Mouse (Mus musculus): ENCODE measurements around the gene Tom1l2. TPM values are rescaled to one million over a fixed set of nuclear protein-coding genes. Genes with fewer than 3 reads are reported as not detected.

Gene Tom1l2
- polyA plus RNA-seq, 1 experiment from 2014 or later, result 74.6 TPM

GRCm38 (mm10) chr11:60334124-60334523, 18.6 kb downstream of the Tom1l2 start:
- Histone ChIP-seq H3K36me3 (ENCODE audit: control insufficient read depth, insufficient read depth, low read length) (no peaks in the 10 kb centered on the region), H3K4me3 (ENCODE audit: low read depth, low read length) (no peak overlapping the region), H3K9me3 (replicated peaks; ENCODE audit: control insufficient read depth, low read length, poor library complexity, severe bottlenecking) (no peaks in the 10 kb centered on the region), H3K27me3 (ENCODE audit: control insufficient read depth, insufficient read depth, low read depth, low read length) (no peaks in the 10 kb centered on the region), H3K4me2 (ENCODE audit: low read length) (no peak overlapping the region), H3K27ac (ENCODE audit: low read length) (no peak overlapping the region), H3K4me1 (ENCODE audit: control insufficient read depth, insufficient read depth, low read length) (peaks cover 6% of the 10 kb centered on the region), H3K9ac (ENCODE audit: low read depth, low read length) (no peak overlapping the region)
- no peak for ATAC-seq
- WGBS, result 75% methylated on average over 3 of the region's 3 CpGs

GRCm38 (mm10) chr11:60333461-60333860, 19.2 kb downstream of the Tom1l2 start:
- Histone ChIP-seq H3K36me3 (ENCODE audit: control insufficient read depth, insufficient read depth, low read length) (no peaks in the 10 kb centered on the region), H3K27me3 (ENCODE audit: control insufficient read depth, insufficient read depth, low read depth, low read length) (no peaks in the 10 kb centered on the region), H3K9me3 (replicated peaks; ENCODE audit: control insufficient read depth, low read length, poor library complexity, severe bottlenecking) (no peaks in the 10 kb centered on the region), H3K4me3 (ENCODE audit: low read depth, low read length) (no peak overlapping the region), H3K4me2 (ENCODE audit: low read length) (no peak overlapping the region), H3K9ac (ENCODE audit: low read depth, low read length) (no peak overlapping the region), H3K27ac (ENCODE audit: low read length) (no peak overlapping the region), H3K4me1 (ENCODE audit: control insufficient read depth, insufficient read depth, low read length) (peaks cover 6% of the 10 kb centered on the region)
- 88% methylated on average over 5 of the region's 5 CpGs for WGBS
- no peak for ATAC-seq

DNA sequence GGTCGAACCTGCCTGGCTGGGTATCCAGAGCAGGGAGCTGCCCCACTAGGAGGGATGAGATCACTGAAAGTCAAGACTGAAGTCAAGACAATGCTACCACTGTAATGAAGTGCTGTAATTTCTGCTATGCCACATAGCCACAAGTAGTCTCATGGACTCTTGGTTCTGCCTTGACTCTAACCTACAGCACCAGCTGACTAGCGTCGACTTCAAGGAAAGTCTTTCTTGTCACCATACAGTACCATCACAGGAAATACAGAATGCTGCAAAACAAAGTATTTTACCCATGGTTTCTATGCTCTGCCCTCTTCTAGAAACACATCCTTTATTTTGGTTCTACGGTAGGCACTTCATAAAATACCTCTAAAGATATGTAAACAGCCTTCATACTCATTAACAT, 22.2 kb downstream of the Tom1l2 start:
- Histone ChIP-seq H3K4me1 (ENCODE audit: control insufficient read depth, insufficient read depth, low read length) (peaks cover 6% of the 10 kb centered on the region), H3K9me3 (replicated peaks; ENCODE audit: control insufficient read depth, low read length, poor library complexity, severe bottlenecking) (no peaks in the 10 kb centered on the region), H3K27ac (ENCODE audit: low read length) (no peak overlapping the region), H3K4me3 (ENCODE audit: low read depth, low read length) (no peak overlapping the region), H3K36me3 (ENCODE audit: control insufficient read depth, insufficient read depth, low read length) (no peaks in the 10 kb centered on the region), H3K27me3 (ENCODE audit: control insufficient read depth, insufficient read depth, low read depth, low read length) (no peaks in the 10 kb centered on the region), H3K4me2 (ENCODE audit: low read length) (no peak overlapping the region), H3K9ac (ENCODE audit: low read depth, low read length) (no peak overlapping the region)
- no peak for ATAC-seq
- WGBS, result 92% methylated on average over 4 of the region's 4 CpGs

DNA sequence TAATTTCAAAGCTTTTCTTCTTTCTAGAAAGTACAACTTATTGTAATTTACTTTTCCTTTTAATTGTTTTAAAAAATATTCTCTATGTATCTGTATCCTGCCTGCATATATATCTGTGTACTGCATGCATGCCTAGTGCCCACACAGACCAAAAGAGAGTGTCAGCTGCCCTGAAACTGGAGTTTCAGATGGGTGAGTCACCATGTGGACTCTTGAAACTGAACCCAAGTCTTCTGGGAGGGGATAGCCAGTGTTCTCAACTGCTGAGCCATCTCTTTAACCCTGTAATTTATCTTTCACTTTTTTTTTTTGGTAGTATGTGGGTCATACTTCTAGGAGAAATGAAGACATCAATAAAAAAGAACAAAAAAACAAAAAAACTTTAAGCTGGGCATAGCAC, 29.0 kb downstream of the Tom1l2 start:
- H3K27ac ChIP-seq (ENCODE audit: low read length), result no peak overlapping the region
- peaks cover 15% of the 10 kb centered on the region for H3K4me1 ChIP-seq (ENCODE audit: control insufficient read depth, insufficient read depth, low read length)
- H3K4me2 ChIP-seq (ENCODE audit: low read length), result no peak overlapping the region
- H3K9me3 ChIP-seq (replicated peaks; ENCODE audit: control insufficient read depth, low read length, poor library complexity, severe bottlenecking), result no peaks in the 10 kb centered on the region
- no peak for ATAC-seq
- H3K4me3 ChIP-seq (ENCODE audit: low read depth, low read length), result no peak overlapping the region
- no peaks in the 10 kb centered on the region for H3K27me3 ChIP-seq (ENCODE audit: control insufficient read depth, insufficient read depth, low read depth, low read length)
- no peaks in the 10 kb centered on the region for H3K36me3 ChIP-seq (ENCODE audit: control insufficient read depth, insufficient read depth, low read length)
- no peak overlapping the region for H3K9ac ChIP-seq (ENCODE audit: low read depth, low read length)

DNA sequence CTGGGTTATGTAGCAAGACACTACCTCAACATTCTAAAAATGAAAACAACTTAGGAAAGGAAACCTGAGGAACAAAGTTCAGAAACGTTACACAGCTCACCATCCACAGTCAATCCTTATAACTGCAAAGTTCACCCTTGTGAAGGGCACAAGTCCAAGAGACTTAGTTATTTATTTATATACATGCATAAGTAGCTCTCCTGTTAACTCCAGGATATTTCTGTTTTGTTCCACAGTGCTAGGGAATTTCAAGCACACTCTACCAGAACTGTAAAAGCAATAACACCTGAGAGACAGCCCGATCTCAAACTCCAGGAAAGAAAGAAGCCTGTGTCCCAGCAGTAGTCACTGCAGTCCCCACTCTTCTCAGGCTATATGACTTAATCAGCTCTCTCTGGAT, 31.3 kb downstream of the Tom1l2 start:
- no peaks in the 10 kb centered on the region for H3K36me3 ChIP-seq (ENCODE audit: control insufficient read depth, insufficient read depth, low read length)
- no peak overlapping the region for H3K9ac ChIP-seq (ENCODE audit: low read depth, low read length)
- no peaks in the 10 kb centered on the region for H3K9me3 ChIP-seq (replicated peaks; ENCODE audit: control insufficient read depth, low read length, poor library complexity, severe bottlenecking)
- ATAC-seq, result no peak
- H3K4me3 ChIP-seq (ENCODE audit: low read depth, low read length), result no peak overlapping the region
- no peak overlapping the region for H3K4me2 ChIP-seq (ENCODE audit: low read length)
- 75% methylated on average over 2 of the region's 2 CpGs for WGBS
- no peaks in the 10 kb centered on the region for H3K27me3 ChIP-seq (ENCODE audit: control insufficient read depth, insufficient read depth, low read depth, low read length)
- H3K27ac ChIP-seq (ENCODE audit: low read length), result no peak overlapping the region
- H3K4me1 ChIP-seq (ENCODE audit: control insufficient read depth, insufficient read depth, low read length), result peaks cover 27% of the 10 kb centered on the region

DNA sequence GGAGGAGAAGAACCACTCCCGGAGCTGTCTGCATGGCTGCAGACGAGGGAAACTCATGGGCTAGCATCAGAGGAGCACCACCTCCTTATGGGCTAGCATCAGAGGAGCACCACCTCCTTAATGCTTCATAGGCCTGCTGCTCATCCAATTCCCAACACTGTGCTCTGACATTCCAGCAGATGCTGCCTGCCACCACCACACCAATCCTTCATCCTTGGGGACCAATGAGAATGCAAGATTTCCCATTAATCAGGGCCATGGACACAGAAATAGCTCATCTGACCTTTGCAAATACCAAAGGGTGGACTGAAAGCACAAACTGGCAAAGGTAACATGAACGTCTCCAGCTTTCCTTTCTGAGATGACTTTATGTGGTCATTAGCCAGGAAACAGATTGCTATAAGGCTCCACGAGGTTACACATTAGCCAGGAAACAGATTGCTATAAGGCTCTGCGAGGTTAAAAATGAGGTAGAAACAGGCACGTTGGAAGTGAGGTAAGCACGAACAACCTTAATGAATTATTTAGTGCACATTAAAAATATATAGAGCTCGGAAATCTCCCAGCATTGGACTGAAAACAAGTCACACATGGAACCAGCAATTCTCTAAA, 32.2 kb downstream of the Tom1l2 start:
- peaks cover 27% of the 10 kb centered on the region for H3K4me1 ChIP-seq (ENCODE audit: control insufficient read depth, insufficient read depth, low read length)
- H3K36me3 ChIP-seq (ENCODE audit: control insufficient read depth, insufficient read depth, low read length), result no peaks in the 10 kb centered on the region
- H3K27ac ChIP-seq (ENCODE audit: low read length), result peak overlapping the region; percentile 30
- WGBS, result 63% methylated on average over 8 of the region's 8 CpGs
- H3K4me3 ChIP-seq (ENCODE audit: low read depth, low read length), result no peak overlapping the region
- H3K9ac ChIP-seq (ENCODE audit: low read depth, low read length), result no peak overlapping the region
- H3K4me2 ChIP-seq (ENCODE audit: low read length), result no peak overlapping the region
- H3K9me3 ChIP-seq (replicated peaks; ENCODE audit: control insufficient read depth, low read length, poor library complexity, severe bottlenecking), result no peaks in the 10 kb centered on the region
- no peaks in the 10 kb centered on the region for H3K27me3 ChIP-seq (ENCODE audit: control insufficient read depth, insufficient read depth, low read depth, low read length)
- no peak for ATAC-seq

DNA sequence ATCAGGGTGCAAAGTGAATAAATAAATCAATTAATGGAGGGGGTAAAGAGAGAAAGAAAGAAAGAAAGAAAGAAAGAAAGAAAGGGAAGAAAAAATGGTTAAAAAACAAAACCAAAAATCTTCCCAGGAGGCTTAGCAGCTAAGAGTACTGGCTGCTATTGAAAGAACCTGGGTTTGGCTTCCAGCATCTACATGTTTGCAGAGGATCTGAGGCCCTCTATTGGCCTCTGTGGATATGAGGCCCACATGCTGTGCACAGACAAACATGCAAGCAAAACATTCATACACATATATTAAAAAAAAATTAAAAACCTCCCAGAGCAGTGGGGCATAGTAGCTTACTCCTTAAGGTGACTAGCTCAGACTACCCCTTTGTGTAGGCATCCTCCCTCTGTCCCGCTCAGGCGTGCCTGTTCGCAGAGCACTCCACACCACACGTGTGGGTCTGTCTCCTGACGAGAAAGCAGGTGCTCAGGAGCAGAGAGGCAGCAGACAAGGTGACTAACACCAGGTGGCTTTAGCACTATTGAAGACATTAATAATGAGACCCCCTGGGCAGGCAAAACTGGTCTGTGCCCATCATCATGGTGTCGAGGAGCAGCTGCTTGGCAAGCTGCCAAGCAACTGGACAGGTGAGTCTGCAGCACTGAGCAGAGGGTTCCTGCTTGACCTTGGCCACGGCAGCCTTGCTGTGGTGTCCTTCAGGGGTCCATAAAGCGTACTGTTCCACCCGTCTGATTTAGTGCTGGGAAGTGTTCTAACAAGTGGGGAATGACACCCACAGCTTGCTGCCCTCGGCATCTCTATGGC, 33.2 kb downstream of the Tom1l2 start:
- Histone ChIP-seq H3K4me2 (ENCODE audit: low read length) (no peak overlapping the region), H3K27me3 (ENCODE audit: control insufficient read depth, insufficient read depth, low read depth, low read length) (no peaks in the 10 kb centered on the region), H3K9me3 (replicated peaks; ENCODE audit: control insufficient read depth, low read length, poor library complexity, severe bottlenecking) (no peaks in the 10 kb centered on the region), H3K9ac (ENCODE audit: low read depth, low read length) (no peak overlapping the region), H3K4me3 (ENCODE audit: low read depth, low read length) (no peak overlapping the region), H3K36me3 (ENCODE audit: control insufficient read depth, insufficient read depth, low read length) (no peaks in the 10 kb centered on the region), H3K4me1 (ENCODE audit: control insufficient read depth, insufficient read depth, low read length) (peaks cover 27% of the 10 kb centered on the region), H3K27ac (ENCODE audit: low read length) (peak overlapping the region; percentile 38)
- WGBS, result 72% methylated on average over 10 of the region's 10 CpGs
- ATAC-seq, result no peak; the same call in 1 of the 2 replicates

- Histone ChIP-seq H3K27me3 (ENCODE audit: control insufficient read depth, insufficient read depth, low read depth, low read length) (no peaks in the 10 kb centered on the region), H3K27ac (ENCODE audit: low read length) (peak overlapping the region; percentile 30; the same call in 1 of the 2 replicates), H3K36me3 (ENCODE audit: control insufficient read depth, insufficient read depth, low read length) (no peaks in the 10 kb centered on the region), H3K4me2 (ENCODE audit: low read length) (no peak overlapping the region), H3K9ac (ENCODE audit: low read depth, low read length) (0 out of 2 replicates have a peak overlapping the region, but pooled peaks have one; percentile 2), H3K4me1 (ENCODE audit: control insufficient read depth, insufficient read depth, low read length) (peaks cover 27% of the 10 kb centered on the region), H3K9me3 (replicated peaks; ENCODE audit: control insufficient read depth, low read length, poor library complexity, severe bottlenecking) (no peaks in the 10 kb centered on the region), H3K4me3 (ENCODE audit: low read depth, low read length) (no peak overlapping the region)
- peak; percentile 46; the same call in 1 of the 2 replicates for ATAC-seq
- WGBS, result 33% methylated on average over 5 of the region's 5 CpGs
These were observed 34.0 kb downstream of the Tom1l2 start for GRCm38 (mm10) chr11:60318716-60319115.

GRCm38 (mm10) chr11:60317376-60318102, 35.2 kb downstream of the Tom1l2 start:
- H3K27me3 ChIP-seq (ENCODE audit: control insufficient read depth, insufficient read depth, low read depth, low read length), result no peaks in the 10 kb centered on the region
- no peak overlapping the region for H3K9ac ChIP-seq (ENCODE audit: low read depth, low read length)
- H3K4me3 ChIP-seq (ENCODE audit: low read depth, low read length), result no peak overlapping the region
- H3K4me2 ChIP-seq (ENCODE audit: low read length), result no peak overlapping the region
- 85% methylated on average over 7 of the region's 7 CpGs for WGBS
- no peak for ATAC-seq
- H3K4me1 ChIP-seq (ENCODE audit: control insufficient read depth, insufficient read depth, low read length), result peaks cover 29% of the 10 kb centered on the region
- H3K9me3 ChIP-seq (replicated peaks; ENCODE audit: control insufficient read depth, low read length, poor library complexity, severe bottlenecking), result no peaks in the 10 kb centered on the region
- no peak overlapping the region for H3K27ac ChIP-seq (ENCODE audit: low read length)
- no peaks in the 10 kb centered on the region for H3K36me3 ChIP-seq (ENCODE audit: control insufficient read depth, insufficient read depth, low read length)

All from midbrain, embryonic 16.5 days (tissue).